Mouse (Mus musculus): ENCODE measurements around the gene Srpk1. TPM values are rescaled to one million over a fixed set of nuclear protein-coding genes. Genes with fewer than 3 reads are reported as not detected.
"Not testable (repeated sequence)": the region's sequence is repeated elsewhere in the genome, so short reads cannot be mapped to it uniquely, and the experiment has no call there.

Gene Srpk1
- total RNA-seq, 2 experiments from 2014 or later, result 33.7 to 36.3 TPM

DNA sequence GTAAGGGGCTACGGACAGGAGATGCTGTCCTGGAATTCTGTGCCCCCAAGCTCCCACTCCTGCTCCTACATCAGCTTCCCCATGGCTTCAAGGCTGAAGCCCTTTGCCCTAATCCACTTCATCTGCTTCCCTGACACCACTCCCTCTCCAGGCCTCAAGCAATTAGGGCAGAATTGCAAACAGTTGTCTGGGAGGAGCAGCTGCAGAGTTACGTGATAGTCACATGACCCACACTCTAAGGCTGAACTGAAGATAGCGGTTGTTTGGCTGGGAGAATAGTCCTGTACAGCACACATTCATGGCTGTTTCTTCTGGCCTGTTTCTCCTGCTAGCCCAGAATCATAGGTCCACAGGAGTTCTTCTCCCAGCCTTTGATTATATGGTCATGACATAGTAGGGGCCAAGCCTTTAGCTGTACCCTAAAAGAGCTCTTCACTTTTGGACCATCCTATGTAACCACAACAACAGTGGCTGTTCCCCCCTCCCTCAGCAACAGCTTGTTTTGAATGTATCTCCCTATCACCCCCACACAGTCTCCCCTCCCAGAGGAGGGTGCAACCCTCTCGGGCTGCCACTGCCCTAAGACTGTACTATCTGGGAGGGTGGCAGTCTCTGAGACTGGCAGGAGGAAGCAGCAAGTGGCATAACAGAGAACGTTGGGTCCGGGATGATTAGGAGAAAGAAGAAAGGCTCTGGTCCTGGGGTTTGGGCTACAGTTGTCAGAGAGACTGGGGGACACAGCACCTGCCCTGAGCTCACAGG, 65.7 kb downstream of the Srpk1 start:
- no peak for DNase-seq

DNA sequence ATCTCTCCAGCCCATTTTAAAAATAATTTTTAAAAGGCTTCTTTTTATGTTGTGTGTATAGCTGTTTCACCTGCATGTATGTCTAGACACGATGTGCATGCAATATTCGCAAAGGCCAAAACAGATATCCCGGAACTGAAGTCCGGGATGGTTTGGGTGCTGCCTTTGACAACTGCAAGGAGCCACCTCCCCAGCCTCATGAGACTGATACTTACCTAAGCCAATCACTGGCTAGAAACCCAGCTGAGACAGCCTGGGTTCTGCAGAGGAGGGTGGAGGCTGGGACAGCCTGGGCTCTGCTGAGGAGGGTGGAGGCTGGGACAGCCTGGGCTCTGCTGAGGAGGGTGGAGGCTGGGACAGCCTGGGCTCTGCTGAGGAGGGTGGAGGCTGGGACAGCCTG, 68.5 kb downstream of the Srpk1 start:
- DNase-seq, result not testable (repeated sequence)

DNA sequence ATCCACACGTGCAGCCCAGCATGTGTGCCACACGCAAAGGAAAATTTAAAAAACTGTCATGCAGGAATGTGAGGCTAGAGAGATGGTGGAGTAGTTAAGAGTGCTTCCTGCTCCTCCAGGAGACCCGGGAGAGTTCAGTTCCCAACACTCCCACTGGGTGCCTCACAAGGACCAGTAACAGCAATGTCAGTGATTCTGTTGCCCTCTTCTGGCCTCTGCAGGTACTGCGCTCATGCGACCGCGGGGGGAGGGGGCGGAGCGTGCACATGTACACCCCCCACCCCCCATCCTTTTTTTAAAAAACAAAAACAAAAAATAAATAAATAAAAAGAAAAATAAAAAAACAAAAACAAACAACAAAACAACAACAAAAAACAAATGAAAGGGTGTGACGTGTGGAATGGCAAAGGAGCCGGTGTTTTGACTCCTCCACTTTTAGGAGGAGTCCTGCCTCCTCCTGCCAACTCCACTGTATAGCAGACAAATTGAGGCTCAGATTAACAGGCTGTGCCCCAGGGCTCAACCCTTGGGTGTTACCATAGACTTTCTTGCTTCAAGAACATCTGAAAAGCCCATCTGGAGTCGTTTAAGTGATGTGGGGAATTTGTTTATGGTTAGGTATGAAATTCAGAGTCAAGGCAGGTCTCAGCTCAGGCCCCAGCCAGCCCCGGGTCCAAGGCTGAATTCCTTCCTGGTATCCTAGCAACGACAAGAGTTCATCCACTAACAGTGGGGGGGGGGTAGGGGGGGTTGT, 69.3 kb downstream of the Srpk1 start:
- DNase-seq, result peak; percentile 64 to 84

DNA sequence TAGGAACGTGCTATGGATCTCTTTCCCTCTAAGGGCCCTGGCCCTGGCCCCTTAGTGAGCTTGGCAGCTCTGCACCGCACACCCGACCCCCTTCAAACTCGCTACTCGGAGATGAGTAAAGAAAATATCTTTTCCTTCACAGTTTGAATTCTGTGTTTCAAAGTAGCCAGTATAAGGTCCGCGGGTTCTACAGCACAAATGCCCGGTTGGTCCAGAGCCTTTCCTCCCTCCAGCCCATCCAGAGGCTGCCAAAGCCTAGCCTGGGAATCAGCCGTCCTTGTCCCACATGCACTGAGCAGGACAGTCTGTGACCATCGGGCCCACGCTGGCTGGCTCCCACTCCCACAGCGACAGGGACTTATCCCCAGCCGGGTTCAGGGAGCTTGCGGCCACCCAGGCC, 73.4 kb downstream of the Srpk1 start, which contains the start of gene Clpsl2:
Gene Clpsl2 (plus strand): TSS at position 301 of the 400 bp plus-strand sequence.
- DNase-seq, result no peak

DNA sequence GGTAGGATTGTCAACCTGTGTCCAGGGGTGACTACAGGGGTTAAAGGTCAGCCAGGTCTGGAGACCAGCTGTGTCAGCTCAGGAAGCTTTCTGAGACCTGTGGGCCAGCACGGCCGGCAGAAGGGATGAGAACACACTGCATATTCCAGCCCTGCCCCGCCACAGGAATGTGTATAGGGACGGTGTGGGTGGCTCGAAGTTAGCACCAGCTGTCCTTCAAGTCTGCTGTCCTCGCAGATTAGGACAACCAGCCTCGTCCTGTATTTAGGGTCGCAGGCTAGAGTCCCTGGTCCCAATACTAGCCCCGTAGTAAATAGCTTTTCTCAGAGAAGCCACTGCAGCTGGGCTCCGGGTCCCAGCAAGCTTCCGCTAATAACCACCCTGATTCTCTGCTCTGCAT, 74.0 kb downstream of the Srpk1 start:
- no peak for DNase-seq

DNA sequence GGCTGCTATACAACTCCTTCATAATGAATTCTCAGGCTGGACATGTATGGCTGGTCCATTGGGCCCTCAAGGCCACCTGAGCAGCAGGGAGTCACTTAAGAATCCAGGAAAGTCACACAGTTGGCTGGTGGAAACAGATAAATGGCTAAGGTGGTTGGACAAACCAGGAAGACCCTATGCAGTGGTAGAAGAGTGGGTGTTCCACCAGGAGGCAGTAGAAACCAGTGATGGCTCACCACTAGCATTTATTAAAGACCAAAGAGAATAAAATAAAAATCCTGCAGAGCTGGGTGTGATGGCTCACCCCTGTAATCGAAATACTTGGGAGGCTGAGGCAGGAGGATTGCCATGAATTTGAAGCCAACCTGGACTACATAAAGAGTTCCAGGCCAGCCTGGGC, 75.6 kb downstream of the Srpk1 start:
- peak in 1 of 2 experiments; percentile 34 for DNase-seq

DNA sequence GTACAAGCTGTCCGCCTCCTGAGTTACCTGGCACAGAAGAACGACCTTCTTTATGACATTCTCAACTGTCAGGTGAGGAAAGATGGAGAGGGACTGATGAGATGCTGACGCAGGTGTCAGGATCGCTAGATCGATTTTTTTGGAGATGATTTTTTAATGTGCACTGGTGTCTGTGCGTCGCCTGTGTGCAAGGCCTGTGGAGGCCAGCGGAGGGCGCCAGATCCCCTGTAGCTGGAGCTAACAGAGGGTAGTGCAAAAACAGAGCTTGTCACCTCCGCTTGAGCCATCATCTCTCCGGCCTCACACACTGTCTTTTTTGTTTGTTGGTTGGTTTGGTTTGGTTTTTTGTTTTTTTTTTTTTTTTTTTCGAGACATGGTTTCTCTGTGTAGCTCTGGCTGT, 84.6 kb downstream of the Srpk1 start:
- no peak for DNase-seq

Small RNA genes within 50 kb of the gene (microRNA-seq; reads per million reads assigned to microRNA genes)
- 0 reads per million in 2 experiments for gene Mir6969

Other genes starting within 250 kb of the Srpk1 start
- 100 to 1,000 TPM in 1 of 2 experiments, 10 to 100 TPM in 1; 65.4 to 103 TPM for gene Fkbp5, start 105.2 kb downstream of the Srpk1 start, total RNA-seq (2021)
- gene Armc12, start 91.9 kb downstream of the Srpk1 start, total RNA-seq (2021), result not detected
- not detected for gene Clpsl2, start 73.3 kb downstream of the Srpk1 start, total RNA-seq (2021)
- gene Clps, start 61.9 kb downstream of the Srpk1 start, total RNA-seq (2021), result not detected
- gene Lhfpl5, start 47.1 kb downstream of the Srpk1 start, total RNA-seq (2021), result not detected
- gene Slc26a8, start 67.5 kb upstream of the Srpk1 start, total RNA-seq (2021), result under 1 TPM in 1 of 2 experiments, not detected in 1; 0.39 TPM
- 10 to 100 TPM; 51.3 to 59.4 TPM for gene Mapk14, start 68.6 kb upstream of the Srpk1 start, total RNA-seq (2021)
- under 1 TPM in 1 of 2 experiments, not detected in 1; 0.67 TPM for gene AC170998.1, start 103.4 kb upstream of the Srpk1 start, total RNA-seq (2021)
- gene Mapk13, start 146.6 kb upstream of the Srpk1 start, total RNA-seq (2021), result under 1 TPM in 1 of 2 experiments, not detected in 1; 0.46 TPM
- gene Brpf3, start 178.4 kb upstream of the Srpk1 start, total RNA-seq (2021), result 10 to 100 TPM; 14.8 to 19.6 TPM
- not detected for gene Pnpla1, start 235.7 kb upstream of the Srpk1 start, total RNA-seq (2021)